Mouse (Mus musculus) lung, adult 2 months (tissue): ENCODE results near the gene Sash1. TPM values are rescaled to one million over a fixed set of nuclear protein-coding genes. Genes with fewer than 3 reads are reported as not detected.

Experiments used
- DNase-seq: peaks from one replicate; pipeline ENCODE4 v3.0.0; 2022
- H3K4me1 ChIP-seq: fragments of 200-500 bp; 2 replicates; pipeline ENCODE4 v1.6.1; 2011; ENCODE audit warnings: low read length; ENCODE audit not compliant: control insufficient read depth, insufficient read depth
- H3K4me3 ChIP-seq: fragments of 200-500 bp; replicated peaks from 2 replicates; pipeline ENCODE3; 2011; ENCODE audit warnings: low read depth, mild to moderate bottlenecking, control low read depth, low read length; ENCODE audit errors: extremely low read depth
- CTCF ChIP-seq: fragments of 200-500 bp; IDR thresholded peaks from 2 replicates; pipeline ENCODE4 v1.5.1; 2011; ENCODE audit warnings: mild to moderate bottlenecking, low read length, control low read depth; ENCODE audit not compliant: insufficient read depth
- POLR2A ChIP-seq: fragments of 200-500 bp; IDR thresholded peaks from 2 replicates; pipeline ENCODE4 v1.6.1; 2011; ENCODE audit warnings: low read depth, mild to moderate bottlenecking, control low read depth, low read length, borderline replicate concordance; ENCODE audit errors: extremely low read depth
- WGBS: fragments of 180-500 bp; shearing (Covaris S2); methylation state at CpG from one replicate; pipeline ENCODE4 v1.1.7; 2018; 5-methylcytosine and 5-hydroxymethylcytosine counted together
- polyA plus RNA-seq: library from polyadenylated mRNA; depleted of rRNA; stranded (reverse); fragments of >200 nt; gene quantifications from 2 replicates; pipeline ENCODE4 v1.2.3, GENCODE M21; 2012

The Sash1 gene
- polyA plus RNA-seq, 1 experiment, result 34.9 TPM

GRCm38 (mm10) chr10:8781876-8782372 lies 103.9 kb downstream of the Sash1 start:
- Histone ChIP-seq H3K4me1 (peaks cover 10% of the 10 kb centered on the region), H3K4me3 (no peak overlapping the region)
- 76% methylated on average over 10 of the region's 10 CpGs for WGBS
- DNase-seq, result no peak
- TF ChIP-seq CTCF (no peak), POLR2A (no peak)

GRCm38 (mm10) chr10:8779842-8780241 lies 106.0 kb downstream of the Sash1 start:
- no peak for TF ChIP-seq CTCF
- TF ChIP-seq POLR2A, result no peak
- H3K4me3 ChIP-seq, result no peak overlapping the region
- no peaks in the 10 kb centered on the region; the same call in 1 of the 2 replicates for H3K4me1 ChIP-seq
- WGBS, result 61% methylated on average over 4 of the region's 4 CpGs
- no peak for DNase-seq

- Histone ChIP-seq H3K4me1 (no peaks in the 10 kb centered on the region; the same call in 1 of the 2 replicates), H3K4me3 (no peak overlapping the region)
- WGBS, result 92% methylated on average over 7 of the region's 7 CpGs
- no peak for DNase-seq
- peak; percentile 46; the same call in 1 of the 2 replicates for TF ChIP-seq CTCF
- no peak for TF ChIP-seq POLR2A
Measured at GRCm38 (mm10) chr10:8778845-8779244, 107.0 kb downstream of the Sash1 start.

GRCm38 (mm10) chr10:8777552-8778253 lies 108.2 kb downstream of the Sash1 start:
- no peak for TF ChIP-seq CTCF
- TF ChIP-seq POLR2A, result no peak
- Histone ChIP-seq H3K4me1 (peaks cover 8% of the 10 kb centered on the region), H3K4me3 (no peak overlapping the region)
- no peak for DNase-seq
- 75% methylated on average over 12 of the region's 12 CpGs for WGBS

- no peak for TF ChIP-seq CTCF
- TF ChIP-seq POLR2A, result no peak
- Histone ChIP-seq H3K4me3 (no peak overlapping the region), H3K4me1 (peaks cover 16% of the 10 kb centered on the region)
- no peak for DNase-seq
- WGBS, result 97% methylated on average over 2 of the region's 2 CpGs
Measured at GRCm38 (mm10) chr10:8776791-8777190, 109.1 kb downstream of the Sash1 start.

- H3K4me3 ChIP-seq, result no peak overlapping the region
Measured at GRCm38 (mm10) chr10:8775794-8776193, 110.1 kb downstream of the Sash1 start.

GRCm38 (mm10) chr10:8772464-8773209 lies 113.2 kb downstream of the Sash1 start:
- no peak for TF ChIP-seq CTCF
- no peak for TF ChIP-seq POLR2A
- DNase-seq, result no peak
- 46% methylated on average over 4 of the region's 4 CpGs for WGBS
- peaks cover 16% of the 10 kb centered on the region for H3K4me1 ChIP-seq
- no peak overlapping the region for H3K4me3 ChIP-seq

More at GRCm38 (mm10) chr10:8775794-8776193, 110.1 kb downstream of the Sash1 start:
- 69% methylated on average over 2 of the region's 2 CpGs for WGBS
- peaks cover 16% of the 10 kb centered on the region for H3K4me1 ChIP-seq
- DNase-seq, result no peak
- TF ChIP-seq CTCF, result no peak
- TF ChIP-seq POLR2A, result no peak

- WGBS, result 85% methylated on average over 12 of the region's 12 CpGs
- DNase-seq, result no peak
- Histone ChIP-seq H3K4me1 (peaks cover 16% of the 10 kb centered on the region), H3K4me3 (no peak overlapping the region)
- TF ChIP-seq CTCF (no peak), POLR2A (no peak)
Measured at GRCm38 (mm10) chr10:8770931-8771653, 114.8 kb downstream of the Sash1 start.

GRCm38 (mm10) chr10:8768654-8769053 lies 117.2 kb downstream of the Sash1 start:
- no peak for DNase-seq
- Histone ChIP-seq H3K4me3 (no peak overlapping the region), H3K4me1 (peaks cover 16% of the 10 kb centered on the region)
- 63% methylated on average over 8 of the region's 8 CpGs for WGBS
- TF ChIP-seq CTCF, result no peak
- TF ChIP-seq POLR2A, result no peak
